Mouse (Mus musculus) c-Kit-negative CD71-positive TER-119-positive erythroid progenitor cells, embryonic 14.5 days (primary cell): Measurements from ENCODE around the gene Vmn1r88.
"Not testable (repeated sequence)": the region's sequence is repeated elsewhere in the genome, so short reads cannot be mapped to it uniquely, and the experiment has no call there.

ENCODE experiments used
- DNase-seq: peaks from one replicate; pipeline ENCODE4 v3.0.0-alpha.2; 2013; ENCODE audit warnings: low read depth, low spot score

Gene Vmn1r88

DNA sequence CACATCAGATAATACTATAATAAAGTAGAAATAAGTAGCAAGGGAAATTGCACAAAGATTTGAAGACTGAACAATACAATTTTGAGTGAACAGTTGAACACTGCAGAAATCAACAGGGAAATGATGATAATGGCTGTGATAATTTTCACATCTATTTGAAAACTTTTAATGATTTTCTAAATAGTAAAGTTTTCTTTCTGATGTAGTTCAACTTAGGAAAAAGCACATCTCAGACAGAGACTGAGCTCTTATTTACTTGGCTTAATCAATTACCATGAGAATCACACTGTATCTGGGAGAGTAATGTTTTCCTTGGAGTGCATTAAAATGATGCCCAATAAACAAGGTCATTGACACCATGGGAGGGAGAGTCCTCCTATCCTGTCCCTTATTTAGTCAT is at the start of gene Vmn1r88:
Gene Vmn1r88 (plus strand): TSS at position 301 of the 400 bp plus-strand sequence.
- no peak for DNase-seq

DNA sequence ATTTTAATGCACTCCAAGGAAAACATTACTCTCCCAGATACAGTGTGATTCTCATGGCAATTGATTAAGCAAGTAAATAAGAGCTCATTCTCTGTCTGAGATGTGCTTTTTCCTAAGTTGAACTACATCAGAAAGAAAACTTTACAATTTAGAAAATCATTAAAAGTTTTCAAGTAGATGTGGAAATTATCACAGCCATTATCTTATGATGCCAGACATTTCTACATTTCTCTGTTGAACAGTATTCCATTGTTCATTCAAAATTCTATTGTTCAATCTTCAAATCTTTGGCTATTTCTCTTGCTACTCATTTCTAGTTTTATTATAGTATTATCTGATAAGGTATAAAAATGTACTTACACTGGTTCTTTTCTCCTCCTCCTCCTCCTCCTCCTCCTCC is 39.6 kb upstream of the Vmn1r88 start, which contains the start of gene Vmn1r86:
Gene Vmn1r86 (minus strand): TSS at position 101 of the 400 bp plus-strand sequence.
- DNase-seq: no peak

DNA sequence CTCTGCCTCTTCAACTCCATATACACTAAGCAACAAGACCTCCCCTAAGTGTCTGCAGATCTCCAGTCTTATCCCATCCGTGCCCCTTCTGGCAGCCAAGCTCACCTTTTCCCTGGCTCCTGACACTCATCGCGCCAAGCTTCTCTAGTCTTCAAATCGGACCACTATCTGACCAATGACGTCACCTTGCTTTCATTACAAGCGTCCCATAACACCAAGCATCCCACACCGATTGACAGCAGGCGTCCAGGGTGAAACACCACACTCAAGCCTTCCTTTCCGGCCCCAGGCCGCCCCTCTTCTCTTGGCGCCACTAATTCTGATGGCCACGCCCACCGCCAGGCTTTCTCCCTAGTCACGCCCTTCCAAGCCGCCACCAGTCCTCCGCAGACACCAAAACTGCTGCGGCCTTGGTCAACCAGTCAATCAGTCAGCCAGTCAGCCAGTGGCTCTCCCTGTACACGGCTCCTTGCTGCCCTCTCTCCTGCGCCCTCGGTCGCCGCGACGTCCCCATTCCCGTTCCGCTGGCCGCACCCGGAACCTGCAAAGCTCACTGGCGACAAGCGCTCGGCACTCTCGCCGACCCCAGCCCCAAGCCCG is 35.7 kb upstream of the Vmn1r88 start:
- DNase-seq: not testable (repeated sequence)

- DNase-seq: no peak
These were observed 27.5 kb upstream of the Vmn1r88 start for GRCm38 (mm10) chr7:13131856-13132255.

DNA sequence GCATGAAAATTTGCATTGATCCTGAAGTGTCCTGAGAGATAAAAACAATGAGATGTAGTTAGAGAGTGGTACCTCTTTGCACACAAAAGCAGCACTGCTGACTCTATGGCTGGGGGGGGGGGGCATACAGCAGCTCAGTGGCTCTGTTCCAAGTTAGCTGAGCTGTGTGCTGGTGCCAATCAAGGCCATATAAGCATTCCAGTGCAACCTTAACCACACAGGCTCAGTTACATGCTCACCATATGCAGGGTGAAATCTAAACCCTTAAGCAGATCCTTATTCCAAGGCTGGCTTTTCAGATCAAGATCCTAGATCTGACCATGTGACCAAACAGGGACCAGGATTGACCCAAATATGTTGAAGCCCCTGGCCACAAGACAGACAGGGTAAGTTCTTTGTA is 22.0 kb upstream of the Vmn1r88 start:
- DNase-seq: no peak

DNA sequence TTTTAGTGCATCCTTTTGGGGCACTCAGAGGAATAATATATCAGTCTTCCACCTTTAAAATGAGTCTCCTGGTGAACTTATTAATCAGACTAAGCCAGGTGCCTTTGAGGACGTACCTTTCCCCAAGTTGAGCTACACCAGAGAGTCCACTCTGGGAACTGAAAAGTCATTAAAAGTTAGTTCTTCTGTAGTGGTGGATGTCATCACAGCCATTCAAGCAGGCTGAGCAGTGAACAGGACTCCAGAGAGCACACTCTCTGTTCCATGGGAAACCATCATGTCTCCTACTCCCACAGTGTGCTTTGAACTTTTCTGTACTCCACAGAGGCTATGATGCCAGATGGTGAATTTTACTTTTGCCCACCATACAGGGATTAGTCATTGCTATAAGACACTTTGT is 19.3 kb upstream of the Vmn1r88 start, which contains the start of gene Vmn1r87:
Gene Vmn1r87 (minus strand): TSS at position 101 of the 400 bp plus-strand sequence.
- DNase-seq: no peak

GRCm38 (mm10) chr7:13212720-13213119 is 53.4 kb downstream of the Vmn1r88 start, which contains the start of gene Vmn1r89:
Gene Vmn1r89, plus strand, starts transcription at chr7:13213020.
- no peak for DNase-seq
